21 mouse cellular contexts compared by ENCODE assay signal in the genomic region with DNA sequence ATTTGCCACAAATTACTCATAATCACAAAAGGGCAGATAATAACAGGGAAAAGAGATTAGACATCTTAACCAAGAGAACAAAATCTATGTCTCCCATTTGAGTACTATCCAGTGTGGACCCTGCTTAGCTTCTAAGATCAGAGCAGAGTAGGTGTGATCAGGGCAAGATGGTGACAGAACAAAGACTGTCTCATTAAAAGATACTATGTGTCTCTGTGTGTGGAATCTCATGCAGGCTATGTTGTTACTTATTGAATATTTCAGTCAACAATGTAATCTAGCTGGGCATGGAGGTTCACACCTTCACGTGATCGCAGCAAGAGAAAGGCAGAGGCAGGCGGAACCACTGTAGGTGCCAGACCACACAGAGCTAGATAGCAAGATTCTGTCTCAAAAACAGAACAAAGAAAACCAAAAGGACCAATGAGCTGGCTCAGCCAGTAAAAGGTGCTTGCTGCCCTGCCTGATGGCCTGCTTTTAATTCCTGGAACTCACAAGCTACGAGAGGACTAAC. TPM values are rescaled to one million over a fixed set of nuclear protein-coding genes. Genes with fewer than 3 reads are reported as not detected.
DNase-seq lines count a peak whose midpoint lies in the region; ATAC-seq and TF ChIP-seq lines count a peak whose summit lies in the region.
"Had no signal": no experiment of that assay in that cellular context is flagged by ENCODE, and none has a peak within 500 bp of the region (broad histone marks: within the 10 kb centered on the region; RNA-seq: fewer than 3 reads in every experiment).

No protein-coding gene starts in this region.

- no peak for TF ChIP-seq RAD21 in MEL (IDR thresholded peaks at IDR 0.05; ENCODE audit: low read depth, low read length)

- 0 out of 4 replicates have a peak, but pooled peaks of 1 of the 2 experiments have one; percentile 21 for TF ChIP-seq EP300 in MEL (IDR thresholded peaks at IDR 0.05; ENCODE audit: low read depth in 1 of 2, low read length in 2 of 2)

- H3K4me1 ChIP-seq in heart, embryonic 16.5 days (ENCODE audit: control insufficient read depth, insufficient read depth, low read length) = no peaks in the 10 kb centered on the region
- no peaks in the 10 kb centered on the region for H3K4me1 ChIP-seq in heart, embryonic 10.5 days
- peaks cover 3 to 8% of the 10 kb centered on the region in 2 experiments; a peak in 3 of 4 replicates for H3K4me1 ChIP-seq in MEL (ENCODE audit: control insufficient read depth in 1 of 2, insufficient read depth in 2 of 2, low read length in 2 of 2)
- no peaks in the 10 kb centered on the region for H3K4me1 ChIP-seq in hindbrain, embryonic 12.5 days
- H3K4me1 ChIP-seq: embryonic facial prominence, embryonic 10.5 days; heart, embryonic 13.5 days; hindbrain, embryonic 10.5 days; hindbrain, embryonic 15.5 days had no signal

- H3K4me2 ChIP-seq in heart, embryonic 16.5 days (ENCODE audit: low read depth, low read length) = no peak overlapping the region
- no peak overlapping the region for H3K4me2 ChIP-seq in hindbrain, embryonic 12.5 days (replicated peaks)
- H3K4me2 ChIP-seq: heart, embryonic 13.5 days; hindbrain, embryonic 15.5 days had no signal

- DNase-seq in heart, embryonic 10.5 days (ENCODE audit: low spot score) = no peak
- DNase-seq in MEL (ENCODE audit: low read depth, low spot score) = peak; percentile 40
- peak; percentile 37 for DNase-seq in induced T-regulatory cell, adult 2 months (ENCODE audit: low read depth)
- peak; percentile 57 to 76 for DNase-seq in natural killer cell, adult 2 months (ENCODE audit: low spot score in 2 of 2)
- DNase-seq in right cerebral cortex, postnatal 10 days (ENCODE audit: low spot score in 2 of 2) = no peak
- DNase-seq: cerebellum, adult 18-20 months; cerebellum, adult 9-11 months; cerebellum, postnatal 36 days; gastrocnemius, postnatal 14 days; kidney, adult 11 months had no signal

- H3K36me3 ChIP-seq in heart, embryonic 16.5 days (ENCODE audit: control insufficient read depth, insufficient read depth) = no peaks in the 10 kb centered on the region
- no peaks in the 10 kb centered on the region for H3K36me3 ChIP-seq in heart, embryonic 10.5 days
- peaks cover 0 to 7% of the 10 kb centered on the region in 2 experiments; a peak in 2 of 4 replicates for H3K36me3 ChIP-seq in MEL (ENCODE audit: control insufficient read depth in 1 of 2, insufficient read depth in 2 of 2, low read length in 2 of 2)
- no peaks in the 10 kb centered on the region for H3K36me3 ChIP-seq in hindbrain, embryonic 12.5 days
- H3K36me3 ChIP-seq: embryonic facial prominence, embryonic 10.5 days; forebrain, embryonic 10.5 days; G1E; heart, embryonic 13.5 days; hindbrain, embryonic 10.5 days; hindbrain, embryonic 15.5 days had no signal

- ATAC-seq in heart, embryonic 16.5 days (replicated peaks; ENCODE audit: extremely low read depth, insufficient read depth, low FRiP score) = no peak
- no peak for ATAC-seq in hindbrain, embryonic 12.5 days (ENCODE audit: low FRiP score)
- ATAC-seq: forebrain, embryonic 16.5 days; inflammation-experienced regulatory T-cells, adult 6 months had no signal

- H3K27me3 ChIP-seq in heart, embryonic 16.5 days (ENCODE audit: control insufficient read depth, insufficient read depth, low read length) = no peaks in the 10 kb centered on the region
- H3K27me3 ChIP-seq in heart, embryonic 10.5 days (ENCODE audit: insufficient read depth, poor library complexity, severe bottlenecking) = no peaks in the 10 kb centered on the region
- H3K27me3 ChIP-seq in MEL (ENCODE audit: control insufficient read depth in 1 of 2, insufficient read depth in 2 of 2, low read length in 2 of 2) = no peaks in the 10 kb centered on the region
- no peaks in the 10 kb centered on the region for H3K27me3 ChIP-seq in hindbrain, embryonic 12.5 days
- H3K27me3 ChIP-seq: heart, embryonic 13.5 days; hindbrain, embryonic 15.5 days had no signal

- H3K9me3 ChIP-seq in heart, embryonic 16.5 days (replicated peaks; ENCODE audit: control insufficient read depth, low read length) = no peaks in the 10 kb centered on the region
- H3K9me3 ChIP-seq in heart, embryonic 10.5 days = no peaks in the 10 kb centered on the region
- no peaks in the 10 kb centered on the region for H3K9me3 ChIP-seq in MEL (replicated peaks; ENCODE audit: insufficient read depth, low read length)
- no peaks in the 10 kb centered on the region for H3K9me3 ChIP-seq in hindbrain, embryonic 12.5 days (replicated peaks)
- H3K9me3 ChIP-seq: embryonic facial prominence, embryonic 10.5 days; forebrain, embryonic 10.5 days; G1E; heart, embryonic 13.5 days; hindbrain, embryonic 10.5 days; hindbrain, embryonic 15.5 days had no signal

- no peak overlapping the region for H3K4me3 ChIP-seq in heart, embryonic 16.5 days (ENCODE audit: low read length)
- H3K4me3 ChIP-seq in heart, embryonic 10.5 days = no peak overlapping the region
- H3K4me3 ChIP-seq in MEL (ENCODE audit: control insufficient read depth in 1 of 2, insufficient read depth in 1 of 2, low read depth in 2 of 2, low read length in 2 of 2) = no peak overlapping the region
- no peak overlapping the region for H3K4me3 ChIP-seq in hindbrain, embryonic 12.5 days
- H3K4me3 ChIP-seq: embryonic facial prominence, embryonic 10.5 days; erythroblast, embryonic 14.5 days; forebrain, embryonic 10.5 days; heart, embryonic 13.5 days; hindbrain, embryonic 10.5 days; hindbrain, embryonic 15.5 days had no signal

- H3K27ac ChIP-seq in heart, embryonic 16.5 days (ENCODE audit: low read length) = peak overlapping the region; percentile 18; the same call in 1 of the 2 replicates
- H3K27ac ChIP-seq in heart, embryonic 10.5 days = no peak overlapping the region
- H3K27ac ChIP-seq in MEL (ENCODE audit: control insufficient read depth, low read depth, low read length) = no peak overlapping the region
- H3K27ac ChIP-seq in hindbrain, embryonic 12.5 days = no peak overlapping the region
- H3K27ac ChIP-seq: embryonic facial prominence, embryonic 10.5 days; forebrain, embryonic 10.5 days; heart, embryonic 13.5 days; hindbrain, embryonic 10.5 days; hindbrain, embryonic 15.5 days had no signal

- no peak for TF ChIP-seq CTCF in MEL (IDR thresholded peaks at IDR 0.05 in 2 of 3, conservative IDR thresholded peaks at IDR 0.05 in 1 of 3; ENCODE audit: control insufficient read depth in 1 of 3, insufficient read depth in 1 of 3, low read depth in 2 of 3, low read length in 3 of 3, poor library complexity in 1 of 3, severe bottlenecking in 1 of 3)

- no peaks in the 10 kb centered on the region for H3K79me2 ChIP-seq in MEL (ENCODE audit: control insufficient read depth, insufficient read depth, low read length, poor library complexity)

- 73% methylated on average over 4 of the region's 4 CpGs for WGBS in heart, embryonic 16.5 days
- 79% methylated on average over 4 of the region's 4 CpGs for WGBS in heart, embryonic 10.5 days
- 88% methylated on average over 4 of the region's 4 CpGs for WGBS in hindbrain, embryonic 12.5 days

- TF ChIP-seq POLR2A in MEL (IDR thresholded peaks at IDR 0.05; ENCODE audit: control insufficient read depth in 1 of 2, insufficient read depth in 1 of 2, low read depth in 1 of 2, low read length in 2 of 2, poor library complexity in 1 of 2) = no peak

- no peak overlapping the region for H3K9ac ChIP-seq in heart, embryonic 16.5 days (ENCODE audit: low read length)
- no peak overlapping the region for H3K9ac ChIP-seq in MEL (ENCODE audit: control insufficient read depth, low read depth, low read length, poor library complexity, severe bottlenecking)
- no peak overlapping the region for H3K9ac ChIP-seq in hindbrain, embryonic 12.5 days
- H3K9ac ChIP-seq: heart, embryonic 13.5 days; hindbrain, embryonic 15.5 days had no signal

TF ChIP-seq in MEL, 35 proteins besides CTCF, POLR2A, EP300 and RAD21 (continues in another document):
- TF ChIP-seq ZKSCAN1 (IDR thresholded peaks at IDR 0.05; ENCODE audit: low read depth, low read length) (no peak), ZNF384 (IDR thresholded peaks at IDR 0.05; ENCODE audit: low read depth, low read length) (no peak), ZC3H11A (IDR thresholded peaks at IDR 0.05; ENCODE audit: low read depth, low read length) (no peak), TCF12 (IDR thresholded peaks at IDR 0.05; ENCODE audit: low read depth, low read length) (no peak), USF2 (IDR thresholded peaks at IDR 0.05; ENCODE audit: borderline replicate concordance in 1 of 2, insufficient read depth in 1 of 2, low read depth in 1 of 2, low read length in 2 of 2) (0 out of 4 replicates have a peak, but pooled peaks of 1 of the 2 experiments have one; percentile 36), TBP (IDR thresholded peaks at IDR 0.05; ENCODE audit: low read depth, low read length) (peak; percentile 98), UBTF (IDR thresholded peaks at IDR 0.05; ENCODE audit: borderline replicate concordance, insufficient read depth, low read depth, low read length) (no peak), NELFE (IDR thresholded peaks at IDR 0.05; ENCODE audit: low read depth, low read length) (no peak), MYB (IDR thresholded peaks at IDR 0.05; ENCODE audit: low read depth, low read length) (no peak)

RNA-seq across cellular contexts. Expression of a gene that starts 43.0 kb away (rescaled TPM):
- 43.3 and 45.9 TPM in 2 replicates for polyA plus RNA-seq in heart, embryonic 16.5 days (2015; fragmentation: Nextera tagmentation; extraction: Ambion mirVana)
- 49.6 and 51.7 TPM in 2 replicates for polyA plus RNA-seq in heart, embryonic 10.5 days (2016; fragmentation: Nextera tagmentation; extraction: Ambion mirVana)
- total RNA-seq in MEL (2012; rRNA removed) = 4.0 and 4.2 TPM in 2 replicates
- 1 to 10 TPM in 1 of 2 experiments, not detected in 1; 7.4 TPM for polyA plus RNA-seq in MEL (2012; ENCODE audit: insufficient read depth in 1 of 2, insufficient read length in 2 of 2, low read depth in 1 of 2, low replicate concordance in 2 of 2, missing spikeins in 1 of 2)
- 72.4 and 76.4 TPM in 2 replicates for polyA plus RNA-seq in hindbrain, embryonic 12.5 days (2016; fragmentation: Nextera tagmentation; extraction: Ambion mirVana)

RNA-seq across cellular contexts. Expression of a gene that starts 43.5 kb away (rescaled TPM):
- 38.7 and 40.5 TPM in 2 replicates for polyA plus RNA-seq in heart, embryonic 16.5 days (2015; fragmentation: Nextera tagmentation; extraction: Ambion mirVana)
- 55.6 and 71.2 TPM in 2 replicates for polyA plus RNA-seq in heart, embryonic 10.5 days (2016; fragmentation: Nextera tagmentation; extraction: Ambion mirVana)
- total RNA-seq in MEL (2012; rRNA removed) = 54.7 and 59.8 TPM in 2 replicates
- 10 to 100 TPM in 1 of 2 experiments, not detected in 1; 87.7 TPM for polyA plus RNA-seq in MEL (2012; ENCODE audit: insufficient read depth in 1 of 2, insufficient read length in 2 of 2, low read depth in 1 of 2, low replicate concordance in 2 of 2, missing spikeins in 1 of 2)
- 65.3 and 67.6 TPM in 2 replicates for polyA plus RNA-seq in hindbrain, embryonic 12.5 days (2016; fragmentation: Nextera tagmentation; extraction: Ambion mirVana)

RNA-seq across cellular contexts. Expression of a gene that starts 54.3 kb away (rescaled TPM):
- polyA plus RNA-seq in heart, embryonic 16.5 days (2015; fragmentation: Nextera tagmentation; extraction: Ambion mirVana) = 16.8 and 19.0 TPM in 2 replicates
- 30.9 and 33.8 TPM in 2 replicates for polyA plus RNA-seq in heart, embryonic 10.5 days (2016; fragmentation: Nextera tagmentation; extraction: Ambion mirVana)
- 35.0 and 37.3 TPM in 2 replicates for total RNA-seq in MEL (2012; rRNA removed)
- 10 to 100 TPM in 1 of 2 experiments, not detected in 1; 40.8 TPM for polyA plus RNA-seq in MEL (2012; ENCODE audit: insufficient read depth in 1 of 2, insufficient read length in 2 of 2, low read depth in 1 of 2, low replicate concordance in 2 of 2, missing spikeins in 1 of 2)
- polyA plus RNA-seq in hindbrain, embryonic 12.5 days (2016; fragmentation: Nextera tagmentation; extraction: Ambion mirVana) = 42.5 and 45.4 TPM in 2 replicates

Comparison
In these comparisons a context has a peak if more than half of its experiments do, and no peak if none do; other contexts are left out.
1. DNase-seq: peak in MEL (single experiment), induced T-regulatory cell, adult 2 months (single experiment) and natural killer cell, adult 2 months (2 of 2); none in heart, embryonic 10.5 days (single experiment) and right cerebral cortex, postnatal 10 days (0 of 2).